Mouse (Mus musculus) ES-Bruce4 (cell line): ENCODE data around the gene Hnrnpm. TPM values are rescaled to one million over a fixed set of nuclear protein-coding genes. Genes with fewer than 3 reads are reported as not detected.

ENCODE experiments used
- H3K27ac ChIP-seq: 2 replicates; pipeline ENCODE4 v1.5.1; 2012; ENCODE audit warnings: low read length, inconsistent platforms; ENCODE audit not compliant: insufficient read depth
- H3K27me3 ChIP-seq: 2 replicates; pipeline ENCODE4 v1.6.1; 2012; ENCODE audit warnings: mild to moderate bottlenecking, low read length, inconsistent platforms; ENCODE audit not compliant: control insufficient read depth, poor library complexity, insufficient read depth, severe bottlenecking
- H3K36me3 ChIP-seq: 2 replicates; pipeline ENCODE4 v1.6.1; 2012; ENCODE audit warnings: inconsistent platforms, mild to moderate bottlenecking, low read length, moderate library complexity; ENCODE audit not compliant: control insufficient read depth, poor library complexity, insufficient read depth, severe bottlenecking
- H3K4me1 ChIP-seq: one replicate; pipeline ENCODE4 v1.8.1; 2011; ENCODE audit warnings: low read length; ENCODE audit not compliant: control insufficient read depth, insufficient read depth
- H3K4me3 ChIP-seq: 2 replicates; pipeline ENCODE4 v1.5.1; 2011; ENCODE audit warnings: low read depth, mild to moderate bottlenecking, low read length
- H3K9ac ChIP-seq: 2 replicates; pipeline ENCODE4 v1.6.1; 2012; ENCODE audit warnings: low read depth, mild to moderate bottlenecking, inconsistent platforms; ENCODE audit not compliant: poor library complexity, severe bottlenecking
- H3K9me3 ChIP-seq: replicated peaks from 2 replicates; pipeline ENCODE4 v1.6.1; 2012; ENCODE audit warnings: mild to moderate bottlenecking, low read length, inconsistent platforms; ENCODE audit not compliant: control insufficient read depth, poor library complexity, insufficient read depth, severe bottlenecking
- CTCF ChIP-seq: IDR thresholded peaks from one replicate; pipeline ENCODE4 v1.8.1; 2011; ENCODE audit warnings: low read depth, low read length
- EP300 ChIP-seq: IDR thresholded peaks from 2 replicates; pipeline ENCODE4 v1.6.1; 2011; ENCODE audit warnings: low read depth, low read length; ENCODE audit not compliant: insufficient read depth
- POLR2A ChIP-seq: IDR thresholded peaks from one replicate; pipeline ENCODE4 v1.8.1; 2011; ENCODE audit warnings: low read length; ENCODE audit not compliant: insufficient read depth
- polyA plus RNA-seq: library from polyadenylated mRNA; stranded (reverse); fragments of >200 nt; gene quantifications from 2 replicates; pipeline ENCODE4 v1.2.4, GENCODE M21; 2011; ENCODE audit warnings: low read depth; ENCODE audit not compliant: missing spikeins, insufficient read depth, insufficient read length

Hnrnpm gene
- polyA plus RNA-seq, 1 experiment, result 607 TPM

GRCm38 (mm10) chr17:33718944-33719725 is 32.5 kb upstream of the Hnrnpm start:
- H3K27me3 ChIP-seq, result no peaks in the 10 kb centered on the region
- H3K27ac ChIP-seq, result no peak overlapping the region
- H3K4me3 ChIP-seq, result peak overlapping the region; percentile 36; the same call in 1 of the 2 replicates
- H3K9me3 ChIP-seq, result no peaks in the 10 kb centered on the region
- H3K9ac ChIP-seq, result no peak overlapping the region
- no peaks in the 10 kb centered on the region for H3K36me3 ChIP-seq
- TF ChIP-seq EP300 (no peak), CTCF (no peak), POLR2A (no peak)
- H3K4me1 ChIP-seq, result no peaks in the 10 kb centered on the region

GRCm38 (mm10) chr17:33718384-33718881 is 31.8 kb upstream of the Hnrnpm start, which contains the start of gene March2:
Gene March2 (minus strand): TSS chr17:33718670.
- TF ChIP-seq POLR2A (no peak), EP300 (no peak), CTCF (no peak)
- no peaks in the 10 kb centered on the region for H3K4me1 ChIP-seq
- H3K9ac ChIP-seq, result peak within 1 kb of the TSS; percentile 59
- no peak within 1 kb of the TSS for H3K27ac ChIP-seq
- H3K4me3 ChIP-seq, result peak within 1 kb of the TSS; percentile 77
- H3K36me3 ChIP-seq, result no peaks in the 10 kb centered on the region
- H3K27me3 ChIP-seq, result no peaks in the 10 kb centered on the region
- no peaks in the 10 kb centered on the region for H3K9me3 ChIP-seq

- TF ChIP-seq CTCF (no peak), EP300 (no peak), POLR2A (no peak)
- Histone ChIP-seq H3K27ac (no peak overlapping the region), H3K9ac (peak overlapping the region; percentile 59), H3K9me3 (no peaks in the 10 kb centered on the region), H3K4me1 (no peaks in the 10 kb centered on the region), H3K36me3 (no peaks in the 10 kb centered on the region), H3K4me3 (peak overlapping the region; percentile 77), H3K27me3 (no peaks in the 10 kb centered on the region)
These were observed 31.3 kb upstream of the Hnrnpm start for GRCm38 (mm10) chr17:33717982-33718381.

GRCm38 (mm10) chr17:33717246-33717645 is 30.6 kb upstream of the Hnrnpm start:
- Histone ChIP-seq H3K27ac (no peak overlapping the region), H3K9me3 (no peaks in the 10 kb centered on the region), H3K9ac (no peak overlapping the region), H3K36me3 (no peaks in the 10 kb centered on the region), H3K4me3 (no peak overlapping the region), H3K4me1 (no peaks in the 10 kb centered on the region), H3K27me3 (no peaks in the 10 kb centered on the region)
- no peak for TF ChIP-seq EP300
- TF ChIP-seq CTCF, result no peak

GRCm38 (mm10) chr17:33714779-33715178 is 28.1 kb upstream of the Hnrnpm start:
- Histone ChIP-seq H3K9ac (no peak overlapping the region), H3K36me3 (no peaks in the 10 kb centered on the region), H3K4me3 (no peak overlapping the region), H3K9me3 (no peaks in the 10 kb centered on the region), H3K4me1 (no peaks in the 10 kb centered on the region), H3K27me3 (no peaks in the 10 kb centered on the region), H3K27ac (no peak overlapping the region)
- TF ChIP-seq EP300 (no peak), CTCF (no peak), POLR2A (no peak)

GRCm38 (mm10) chr17:33713271-33713670 is 26.6 kb upstream of the Hnrnpm start:
- TF ChIP-seq CTCF (no peak), EP300 (no peak), POLR2A (no peak)
- no peaks in the 10 kb centered on the region for H3K9me3 ChIP-seq
- H3K4me3 ChIP-seq, result no peak overlapping the region
- H3K36me3 ChIP-seq, result 0 out of 2 replicates have a peak, but pooled peaks cover 4% of the 10 kb centered on the region
- H3K27me3 ChIP-seq, result no peaks in the 10 kb centered on the region
- H3K9ac ChIP-seq, result no peak overlapping the region
- no peak overlapping the region for H3K27ac ChIP-seq
- no peaks in the 10 kb centered on the region for H3K4me1 ChIP-seq
